Mouse (Mus musculus) urinary bladder, postnatal 25 days (tissue): ENCODE data around the gene Cebpz.
A peak's percentile ranks its signal among the peaks of the same experiment; 100 is the strongest.

Source experiments
- DNase-seq: peaks from one replicate; pipeline ENCODE4 v3.0.0; 2022; ENCODE audit warnings: low spot score

The Cebpz gene

GRCm38 (mm10) chr17:78895394-78895793, 41.5 kb downstream of the Cebpz start:
- DNase-seq: peak; percentile 19

GRCm38 (mm10) chr17:78894991-78895390, 41.9 kb downstream of the Cebpz start:
- DNase-seq: no peak

- no peak for DNase-seq
Observed at GRCm38 (mm10) chr17:78891020-78891419, 45.8 kb downstream of the Cebpz start.

- no peak for DNase-seq
Observed at GRCm38 (mm10) chr17:78889184-78889583, 47.7 kb downstream of the Cebpz start.

GRCm38 (mm10) chr17:78888554-78888953, 48.3 kb downstream of the Cebpz start:
- DNase-seq: no peak

GRCm38 (mm10) chr17:78885286-78886065, 51.4 kb downstream of the Cebpz start:
- no peak for DNase-seq

- no peak for DNase-seq
Observed at GRCm38 (mm10) chr17:78883291-78883690, 53.6 kb downstream of the Cebpz start.

GRCm38 (mm10) chr17:78882401-78883112, 54.3 kb downstream of the Cebpz start, which contains the start of gene Eif2ak2:
TSS of gene Eif2ak2 (minus strand) at chr17:78882573.
- peak; percentile 79 for DNase-seq

- no peak for DNase-seq
Observed at GRCm38 (mm10) chr17:78881878-78882304, 55.0 kb downstream of the Cebpz start.

GRCm38 (mm10) chr17:78873886-78874285, 63.0 kb downstream of the Cebpz start:
- no peak for DNase-seq
